Mouse (Mus musculus) urinary bladder, postnatal 10 days (tissue): ENCODE measurements around the gene Klf17.
"Not testable (repeated sequence)": the region's sequence is repeated elsewhere in the genome, so short reads cannot be mapped to it uniquely, and the experiment has no call there.

Experiments used
- DNase-seq: peaks from one replicate; pipeline ENCODE4 v3.0.0; 2022; ENCODE audit warnings: low spot score

Gene Klf17

DNA sequence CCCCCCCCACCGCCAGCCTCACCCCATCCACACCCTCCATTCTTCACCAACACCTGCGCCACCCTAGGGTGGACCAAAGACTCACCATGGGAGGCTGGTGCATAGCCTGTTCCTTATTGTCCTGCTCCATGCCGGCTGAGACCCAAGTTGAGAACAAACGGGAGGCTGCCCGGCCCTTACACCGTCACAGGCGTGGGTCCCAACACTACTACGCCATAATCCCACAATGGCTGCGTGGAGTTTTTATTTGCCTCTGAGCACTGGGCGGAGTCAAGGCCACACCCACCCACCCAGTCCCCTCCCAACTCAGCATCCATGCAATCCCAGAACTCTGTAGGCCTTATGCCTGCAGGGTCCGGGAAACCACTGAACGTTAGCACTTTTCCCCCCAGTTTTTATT lies at the start of gene Klf17:
Klf17 (minus strand) TSS at position 233 of the 400 bp plus-strand sequence.
- no peak for DNase-seq

DNA sequence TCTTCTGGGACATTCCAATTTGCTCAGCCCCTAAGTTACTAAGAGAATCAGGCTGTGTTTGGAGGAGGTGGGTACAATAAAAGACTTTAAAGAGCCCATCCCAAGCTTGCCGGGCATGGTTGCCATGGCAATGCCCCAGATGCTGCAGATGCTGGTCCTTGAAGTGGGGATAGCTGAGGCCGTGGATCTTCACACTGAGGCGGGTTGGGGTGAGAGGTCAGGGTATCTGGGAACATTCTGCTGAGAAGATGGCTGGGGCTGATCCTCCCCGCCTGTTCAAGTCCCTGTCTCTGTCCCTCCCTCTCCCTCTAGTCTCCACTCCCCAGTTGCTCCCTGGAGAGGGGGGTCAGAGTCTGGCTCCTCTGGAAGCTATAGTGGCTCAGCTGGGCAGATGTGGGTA lies 48.9 kb upstream of the Klf17 start:
- DNase-seq = no peak

DNA sequence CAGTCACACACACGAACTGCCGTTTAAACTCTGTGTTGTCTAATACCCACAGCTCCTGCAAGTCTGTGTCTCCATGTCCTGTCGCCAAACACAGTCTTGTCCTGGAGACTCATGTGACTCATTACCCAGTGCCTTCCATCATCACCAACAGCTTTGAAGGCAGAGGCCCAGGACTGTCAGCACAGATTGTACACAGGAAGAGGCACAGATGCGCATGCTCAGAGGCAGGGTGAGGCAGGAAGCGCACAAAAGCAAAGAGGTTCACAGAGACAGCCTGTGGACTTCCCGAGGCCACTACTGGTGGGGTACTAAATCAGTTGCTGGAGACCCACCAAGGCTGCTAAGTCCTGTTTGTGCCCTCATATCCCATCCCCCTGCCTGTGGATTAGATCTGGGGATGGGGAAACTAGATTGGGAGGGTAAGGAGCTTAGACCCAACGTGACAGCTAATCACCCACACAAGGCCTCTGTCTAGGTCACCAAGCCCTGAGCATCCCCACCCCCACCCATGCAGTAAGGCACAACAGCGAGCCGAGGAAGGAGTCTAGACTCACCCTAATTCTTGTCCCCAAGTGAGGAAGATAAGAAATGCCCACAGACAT lies 48.2 kb upstream of the Klf17 start:
- DNase-seq = no peak

DNA sequence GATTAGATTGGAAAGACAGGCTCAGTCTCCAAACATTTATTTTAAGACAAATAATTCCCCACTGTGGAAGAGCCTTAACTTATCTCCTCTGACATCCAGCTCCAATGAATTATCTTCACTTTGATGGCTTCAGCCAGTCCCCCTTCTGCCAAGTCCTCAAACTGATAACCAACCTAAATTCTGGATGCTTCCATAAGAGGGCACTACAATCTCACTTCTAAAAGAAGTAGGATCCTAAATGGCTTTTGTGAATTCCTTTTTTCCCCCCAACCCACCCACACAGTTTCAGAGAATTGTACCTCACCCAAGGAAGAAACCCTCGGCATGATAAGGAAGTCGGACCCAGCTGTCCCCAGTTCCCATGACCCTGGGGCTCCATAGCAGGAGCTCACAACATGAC lies 45.5 kb upstream of the Klf17 start:
- DNase-seq = no peak

DNA sequence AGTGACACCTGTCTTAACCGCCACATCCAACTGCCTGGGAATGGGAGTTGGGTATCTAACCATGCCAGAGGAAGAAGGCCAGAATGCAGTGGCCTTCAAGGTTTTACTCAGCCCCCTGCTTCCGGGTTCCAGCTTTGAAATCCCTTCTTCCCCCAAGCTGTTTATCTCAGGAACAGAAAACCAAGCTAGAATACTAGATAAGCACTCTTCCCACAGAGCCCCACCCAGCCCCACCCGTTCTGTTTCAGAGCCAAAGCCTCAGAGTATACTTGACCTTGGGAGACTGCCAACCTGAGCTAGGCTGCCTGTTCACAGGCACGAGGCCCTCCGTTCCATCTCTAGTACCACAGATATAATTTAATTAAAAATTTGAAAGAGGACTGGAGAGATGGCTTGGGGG lies 41.5 kb upstream of the Klf17 start:
- no peak for DNase-seq

DNA sequence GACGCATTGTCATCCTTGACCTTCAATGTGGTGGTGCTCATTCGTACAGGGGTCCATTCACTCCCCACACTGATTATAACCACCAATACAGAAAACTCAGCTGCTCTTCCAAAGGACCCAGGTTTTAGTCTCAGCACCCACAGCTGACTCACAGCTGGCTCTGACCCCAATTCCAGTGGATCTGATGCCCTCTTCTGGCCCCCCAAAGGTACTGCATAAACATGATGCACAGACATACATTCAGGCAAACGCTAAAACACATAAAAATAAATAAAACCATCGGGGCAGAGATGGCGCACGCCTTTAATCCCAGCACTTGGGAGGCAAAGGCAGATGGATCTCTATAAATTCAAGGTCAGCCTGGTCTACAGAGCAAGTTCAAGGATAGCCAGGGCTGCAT lies 34.5 kb upstream of the Klf17 start:
- DNase-seq = no peak

DNA sequence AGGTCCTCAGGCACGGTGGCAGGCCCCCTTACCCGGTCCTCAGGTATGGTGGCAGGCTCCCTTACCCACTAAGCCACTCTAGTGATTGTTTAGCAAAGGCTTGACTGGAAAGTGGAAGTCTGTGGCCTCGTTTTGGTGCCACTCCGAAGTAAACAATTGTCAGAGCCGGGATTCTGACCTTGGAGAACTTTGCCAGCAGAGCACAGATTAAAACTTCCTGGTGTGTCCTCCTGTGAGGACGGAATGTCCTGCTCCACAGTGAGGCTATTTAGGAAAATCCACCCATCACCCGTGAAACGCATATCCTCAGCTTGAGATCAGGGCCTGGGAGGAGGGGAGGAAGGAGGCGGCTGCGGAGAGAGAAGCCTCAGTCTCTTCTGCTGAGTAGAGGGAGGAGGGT lies 22.9 kb upstream of the Klf17 start:
- no peak for DNase-seq

DNA sequence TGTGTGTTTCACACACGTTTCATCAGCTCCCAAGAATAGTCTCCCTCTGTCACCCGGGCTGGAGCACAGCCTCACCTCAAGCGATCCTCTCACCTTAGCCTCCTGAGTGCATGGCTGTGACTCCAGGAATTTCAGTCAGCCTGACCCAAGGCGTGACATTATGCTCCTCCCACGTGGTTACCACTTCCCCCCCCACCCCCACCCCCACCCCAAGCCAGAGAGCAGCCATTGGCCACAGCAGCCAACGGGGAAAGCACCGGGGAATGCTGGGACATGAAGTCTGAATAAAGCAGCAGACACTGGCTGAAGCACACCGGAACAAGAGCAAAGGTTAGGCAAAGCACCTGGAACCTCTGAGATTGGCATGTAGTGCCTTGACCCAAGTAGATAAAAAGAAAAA lies 21.5 kb upstream of the Klf17 start:
- DNase-seq = no peak

DNA sequence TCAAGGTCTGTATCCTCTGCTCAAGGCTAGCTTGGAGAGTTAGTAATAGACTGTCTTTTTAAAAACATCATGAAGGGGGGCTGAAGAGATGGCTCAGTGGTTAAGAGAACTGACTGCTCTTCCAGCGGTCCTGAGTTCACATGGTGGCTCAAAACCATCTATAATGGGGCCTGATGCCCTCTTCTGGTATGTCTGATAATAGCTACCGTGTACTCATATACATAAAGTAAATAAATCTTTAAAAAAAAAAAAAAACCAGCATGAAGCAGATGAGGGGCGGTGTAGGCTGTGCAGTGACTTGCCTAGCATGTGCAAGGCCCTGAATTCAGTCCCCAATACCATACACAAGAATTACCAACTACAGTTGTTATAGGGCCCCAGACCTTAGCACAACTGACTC lies 17.5 kb upstream of the Klf17 start:
- no peak for DNase-seq

DNA sequence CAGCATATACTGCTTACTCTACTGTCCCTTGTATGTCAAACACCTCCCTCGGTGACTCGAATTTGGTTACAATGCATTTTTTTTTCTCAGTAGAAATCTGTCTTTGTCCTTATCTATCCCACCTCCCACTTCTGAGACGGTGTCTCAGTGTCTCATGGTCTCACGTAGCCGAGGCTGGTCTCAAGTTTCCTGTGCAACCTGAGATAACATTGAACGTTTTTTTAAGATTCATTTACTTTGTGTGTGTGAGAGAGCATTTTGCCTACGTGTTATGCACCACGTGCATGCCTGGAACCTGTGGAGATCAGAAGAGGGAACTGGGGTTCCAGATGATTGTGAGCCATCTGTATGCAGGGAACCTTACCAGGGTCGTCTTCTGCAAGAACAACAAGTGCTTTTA lies 7.5 kb upstream of the Klf17 start:
- no peak for DNase-seq

DNA sequence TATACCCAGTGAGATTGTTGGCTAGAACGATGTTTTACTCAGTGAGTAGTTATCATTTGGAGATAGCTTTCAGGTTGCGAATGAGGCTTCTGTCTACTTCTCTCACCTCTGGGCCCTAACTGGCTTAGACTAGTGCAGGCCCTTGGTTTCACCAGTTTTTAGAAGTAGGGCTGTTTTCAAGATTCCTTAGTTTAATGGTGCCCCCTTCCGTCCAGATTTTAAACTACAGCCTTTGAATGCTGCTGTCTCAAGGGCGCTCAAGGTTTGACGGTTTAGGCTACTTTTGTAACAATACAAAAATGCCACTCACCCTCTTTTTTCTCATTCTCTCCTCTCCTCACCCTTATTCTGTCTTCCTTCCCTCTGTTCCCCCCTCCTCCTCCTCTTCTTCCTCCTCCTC lies 5.5 kb upstream of the Klf17 start:
- no peak for DNase-seq

DNA sequence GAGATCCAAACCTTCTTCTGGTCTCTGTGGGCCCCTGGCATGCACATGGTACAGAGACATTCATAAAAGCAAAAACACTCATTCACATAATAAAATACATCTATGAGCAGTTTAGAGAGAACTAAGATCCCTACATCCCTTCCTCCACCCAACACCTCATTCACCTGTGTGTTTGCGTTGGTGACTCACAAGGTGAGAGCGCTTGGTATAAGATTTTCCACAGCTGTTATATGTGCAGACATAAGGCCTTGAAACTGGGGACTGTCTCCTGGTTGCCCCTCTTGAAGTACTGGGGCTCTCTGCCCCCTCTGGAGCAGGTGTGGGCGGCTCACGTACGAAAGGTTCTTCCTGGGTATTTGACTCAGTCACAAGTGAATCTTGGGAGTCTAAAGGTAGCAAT lies 5.3 kb downstream of the Klf17 start:
- DNase-seq = no peak

DNA sequence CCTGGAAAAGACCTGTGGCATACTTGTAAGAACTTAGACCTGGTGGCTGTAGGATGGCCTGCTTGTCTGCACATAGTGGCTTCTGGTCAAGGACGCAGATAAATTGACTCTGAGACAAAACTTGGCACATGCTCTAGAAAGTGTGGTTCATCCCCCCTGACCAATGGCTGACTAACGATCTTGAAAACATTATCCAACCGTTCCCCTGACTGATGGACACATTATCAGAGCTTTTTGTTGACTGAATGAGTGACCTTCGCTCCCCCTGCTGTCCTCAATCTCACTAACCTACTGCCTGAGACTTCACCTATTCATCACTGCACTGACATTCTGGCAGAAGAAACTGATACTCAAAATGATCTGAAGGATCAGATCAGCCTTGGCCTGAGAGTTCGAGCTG lies 13.0 kb downstream of the Klf17 start:
- DNase-seq = not testable (repeated sequence)

DNA sequence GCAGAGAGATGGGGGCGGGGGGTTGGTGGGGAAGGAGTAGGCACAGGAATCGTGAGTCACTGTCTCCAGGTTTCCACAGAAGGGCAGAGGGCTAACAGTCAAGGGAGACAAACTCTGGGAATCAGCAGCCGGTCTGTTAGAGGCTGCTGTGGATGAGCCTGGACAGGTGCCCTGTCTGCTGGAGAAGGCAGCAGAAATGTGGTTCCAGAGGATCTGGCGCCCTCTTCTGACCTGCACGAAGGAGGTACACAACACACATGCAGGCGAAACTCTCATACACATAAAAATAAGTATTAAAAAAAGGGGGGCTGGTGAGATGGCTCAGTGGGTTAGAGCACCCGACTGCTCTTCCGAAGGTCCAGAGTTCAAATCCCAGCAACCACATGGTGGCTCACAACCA lies 27.9 kb downstream of the Klf17 start:
- no peak for DNase-seq

DNA sequence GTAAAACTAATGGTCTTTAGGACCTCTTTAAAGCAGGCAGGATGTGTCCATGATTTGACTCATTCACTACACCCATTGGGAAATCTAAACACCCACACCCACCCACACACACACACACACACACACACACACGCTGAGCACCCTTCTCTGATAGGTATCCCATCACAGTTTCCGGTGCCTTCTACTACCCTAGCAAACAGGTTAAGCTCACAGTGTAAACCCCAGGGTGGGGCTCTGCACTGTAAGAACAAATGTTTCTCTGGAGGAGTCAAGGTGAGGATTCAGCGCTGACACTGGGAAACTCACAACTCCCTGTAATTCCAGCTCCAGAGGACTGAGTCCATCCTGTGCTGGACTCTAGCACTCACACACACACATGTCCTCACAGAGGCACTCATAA lies 33.5 kb downstream of the Klf17 start:
- no peak for DNase-seq

DNA sequence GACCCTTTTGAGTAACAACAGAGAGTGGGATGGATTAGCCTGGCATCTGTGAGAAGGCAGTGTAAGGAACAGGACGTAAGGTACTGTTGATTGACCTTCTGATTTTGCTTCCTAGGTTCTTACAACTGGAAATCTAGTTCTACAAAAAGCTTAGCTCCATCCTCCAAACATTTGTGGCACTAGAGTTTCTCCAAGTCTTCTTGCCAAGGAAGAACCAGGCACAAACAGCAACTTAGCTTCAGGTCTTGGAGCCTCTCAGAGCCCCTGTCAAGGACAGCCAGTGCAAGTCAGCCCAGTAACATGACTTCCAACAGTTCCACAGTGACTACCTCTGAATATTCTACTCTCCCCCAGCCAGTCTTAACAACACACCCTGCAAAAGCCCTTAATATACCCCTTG lies 41.3 kb downstream of the Klf17 start, which contains the start of gene Gm12845:
Gm12845 (plus strand) TSS at position 301 of the 400 bp plus-strand sequence.
- DNase-seq = no peak

DNA sequence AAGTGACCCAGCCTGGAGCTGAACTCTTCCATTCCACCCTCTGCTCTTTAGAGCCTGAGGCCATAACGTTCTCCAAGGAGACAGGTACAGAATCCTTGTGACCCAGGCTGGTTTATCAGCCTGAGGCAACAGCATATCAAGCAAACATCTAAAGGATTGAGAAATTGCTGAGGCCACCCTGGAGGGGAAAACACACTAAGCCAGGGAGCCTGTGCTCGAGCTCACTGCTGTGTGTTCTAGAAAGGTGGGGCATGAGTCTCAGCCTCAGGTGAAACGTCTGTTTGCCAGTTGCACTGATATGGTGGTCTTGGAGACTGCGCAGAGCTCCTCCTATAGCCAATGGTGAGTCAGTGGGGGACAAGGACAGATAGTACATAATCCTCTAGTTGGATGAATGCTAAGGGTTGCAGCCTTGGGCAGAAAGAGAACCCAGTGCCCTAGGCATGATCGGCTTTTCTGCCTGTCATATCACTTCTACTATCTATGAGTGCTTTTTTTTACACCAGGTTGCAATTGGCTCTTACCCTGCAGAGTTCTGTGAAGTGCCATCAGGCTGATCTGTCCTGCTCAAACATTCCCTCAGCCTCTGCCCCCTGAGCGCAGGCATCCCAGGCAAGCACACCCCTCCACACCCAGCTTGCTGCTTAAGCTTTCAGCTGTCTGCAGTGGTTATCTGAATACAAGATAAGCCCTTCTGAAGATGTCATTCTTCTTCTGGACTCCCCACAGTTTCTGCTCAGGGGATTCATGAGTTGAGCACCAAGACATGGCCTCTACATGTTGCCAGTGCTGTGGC lies 51.9 kb downstream of the Klf17 start:
- no peak for DNase-seq

DNA sequence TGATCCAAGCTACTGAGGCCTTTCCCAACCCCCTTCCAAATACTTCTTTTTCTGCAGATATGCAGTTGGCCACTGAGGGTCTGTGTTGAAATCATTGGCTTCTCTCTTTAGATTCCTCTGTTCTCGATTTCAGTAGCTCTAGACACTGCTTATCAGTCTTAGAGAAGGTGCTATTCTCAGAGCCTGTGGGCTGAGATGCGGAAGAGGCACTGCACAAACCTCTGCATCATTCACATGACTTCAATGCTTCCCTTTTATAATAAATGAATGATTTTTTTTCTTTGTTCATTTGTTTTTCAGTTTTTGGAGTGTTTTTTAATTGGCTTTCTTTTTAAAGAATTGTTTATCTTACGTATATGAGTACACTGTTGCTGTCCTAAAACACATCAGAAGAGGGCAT lies 53.1 kb downstream of the Klf17 start:
- no peak for DNase-seq

DNA sequence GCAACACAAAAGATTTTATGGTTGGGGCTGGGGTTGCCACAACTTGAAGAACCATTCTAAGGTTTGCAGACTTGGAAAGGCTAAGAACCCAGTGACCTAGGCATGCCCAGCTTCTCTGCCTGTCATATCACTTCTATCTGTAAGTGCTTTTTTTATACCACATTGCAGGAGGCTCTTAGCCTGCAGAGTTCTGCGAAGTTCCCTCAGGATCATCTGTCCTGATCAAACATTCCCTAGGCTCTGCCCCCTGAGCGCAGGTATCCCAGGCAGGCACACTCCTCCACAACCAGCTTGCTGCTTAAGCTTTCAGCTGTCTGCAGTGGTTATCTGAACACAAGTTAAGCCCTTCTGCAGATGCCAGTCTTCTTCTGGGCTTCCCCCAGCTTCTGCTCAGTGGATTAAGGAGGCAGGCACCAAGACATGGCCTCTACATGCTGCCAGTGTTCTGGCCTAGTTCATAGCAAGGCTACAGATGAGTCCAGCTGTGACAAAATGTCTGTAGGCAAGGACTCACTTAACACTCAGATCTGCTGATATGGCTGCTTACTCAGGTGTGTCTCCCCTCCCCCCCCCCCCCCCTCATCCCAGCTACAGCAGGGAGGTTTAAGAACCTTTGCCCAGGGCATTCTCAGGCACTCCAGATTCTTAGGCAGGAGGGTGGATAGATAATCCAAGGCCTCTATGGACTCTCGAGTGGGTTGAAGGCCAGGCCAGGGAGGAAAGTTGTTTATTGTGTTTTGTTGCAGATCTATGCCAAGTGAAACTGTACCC lies 56.5 kb downstream of the Klf17 start:
- no peak for DNase-seq
